Mouse (Mus musculus) forebrain, embryonic 15.5 days (tissue): ENCODE results near the gene Tmem63a. TPM values are rescaled to one million over a fixed set of nuclear protein-coding genes. Genes with fewer than 3 reads are reported as not detected.

Experiments used
- ATAC-seq: fragments of 200-750 bp; cut with Nextera tagmentation; replicated peaks from 2 replicates; pipeline ENCODE4 v1.8.0; 2017; ENCODE audit warnings: mild to moderate bottlenecking, moderate TSS enrichment, moderate library complexity
- H3K27ac ChIP-seq: fragments of 300-500 bp; sonication (generic); replicated peaks from 2 replicates; pipeline ENCODE4 v1.5.1; 2015; ENCODE audit warnings: mild to moderate bottlenecking, inconsistent platforms
- H3K27me3 ChIP-seq: fragments of 300-500 bp; sonication (generic); 2 replicates; pipeline ENCODE4 v1.6.1; 2015; ENCODE audit warnings: inconsistent platforms
- H3K36me3 ChIP-seq: fragments of 300-500 bp; sonication (generic); 2 replicates; pipeline ENCODE4 v1.6.1; 2015; ENCODE audit warnings: mild to moderate bottlenecking, inconsistent platforms
- H3K4me1 ChIP-seq: fragments of 300-500 bp; sonication (generic); 2 replicates; pipeline ENCODE4 v1.6.1; 2015; ENCODE audit warnings: inconsistent platforms
- H3K4me2 ChIP-seq: fragments of 300-500 bp; sonication (generic); replicated peaks from 2 replicates; pipeline ENCODE4 v1.6.1; 2015; ENCODE audit warnings: mild to moderate bottlenecking, inconsistent platforms
- H3K4me3 ChIP-seq: fragments of 300-500 bp; sonication (generic); 2 replicates; pipeline ENCODE4 v1.5.1; 2015; ENCODE audit warnings: mild to moderate bottlenecking, inconsistent platforms
- H3K9ac ChIP-seq: fragments of 300-500 bp; sonication (generic); replicated peaks from 2 replicates; pipeline ENCODE4 v1.6.1; 2015; ENCODE audit warnings: mild to moderate bottlenecking, inconsistent platforms
- H3K9me3 ChIP-seq: fragments of 300-500 bp; sonication (generic); 2 replicates; pipeline ENCODE4 v1.6.1; 2016; ENCODE audit warnings: inconsistent platforms
- WGBS: fragments of 180-500 bp; shearing (Covaris S2); methylation state at CpG from one replicate; pipeline ENCODE4 v1.1.7; 2015; ENCODE audit warnings: mixed read lengths; 5-methylcytosine and 5-hydroxymethylcytosine counted together
- polyA plus RNA-seq: library from polyadenylated mRNA; unstranded; fragments of >200 nt; fragmentation: Nextera tagmentation; extraction: Ambion mirVana; gene quantifications from 2 replicates; pipeline ENCODE4 v1.2.1, GENCODE M21; 2015

The Tmem63a gene
- polyA plus RNA-seq, 1 experiment from 2014 or later: 1.6 TPM

DNA sequence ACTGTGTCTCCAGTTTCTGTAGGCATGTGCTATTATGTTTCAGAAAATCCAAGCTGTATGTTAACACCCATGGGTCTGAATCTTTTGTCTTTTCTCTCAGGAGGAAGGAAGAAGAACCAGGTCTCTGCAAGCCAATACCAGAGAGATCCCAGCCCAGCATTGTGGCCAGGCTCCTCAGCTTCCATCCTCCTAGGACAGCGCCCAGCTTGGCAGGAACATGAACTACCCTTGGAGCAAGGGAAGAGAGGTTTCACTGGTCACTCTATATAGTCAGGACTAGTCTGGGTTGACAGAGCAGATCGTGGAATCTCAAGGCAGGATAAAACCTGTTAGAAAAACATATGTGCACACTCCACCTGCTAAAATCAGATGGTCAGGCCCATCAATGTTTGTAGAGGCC is 61.6 kb downstream of the Tmem63a start:
- H3K9me3 ChIP-seq: no peaks in the 10 kb centered on the region
- no peaks in the 10 kb centered on the region for H3K27me3 ChIP-seq
- H3K4me2 ChIP-seq: no peak overlapping the region
- no peak overlapping the region for H3K27ac ChIP-seq
- 79% methylated on average over 2 of the region's 2 CpGs for WGBS
- no peaks in the 10 kb centered on the region for H3K4me1 ChIP-seq
- ATAC-seq: no peak
- no peaks in the 10 kb centered on the region for H3K36me3 ChIP-seq
- no peak overlapping the region for H3K9ac ChIP-seq
- H3K4me3 ChIP-seq: no peak overlapping the region

DNA sequence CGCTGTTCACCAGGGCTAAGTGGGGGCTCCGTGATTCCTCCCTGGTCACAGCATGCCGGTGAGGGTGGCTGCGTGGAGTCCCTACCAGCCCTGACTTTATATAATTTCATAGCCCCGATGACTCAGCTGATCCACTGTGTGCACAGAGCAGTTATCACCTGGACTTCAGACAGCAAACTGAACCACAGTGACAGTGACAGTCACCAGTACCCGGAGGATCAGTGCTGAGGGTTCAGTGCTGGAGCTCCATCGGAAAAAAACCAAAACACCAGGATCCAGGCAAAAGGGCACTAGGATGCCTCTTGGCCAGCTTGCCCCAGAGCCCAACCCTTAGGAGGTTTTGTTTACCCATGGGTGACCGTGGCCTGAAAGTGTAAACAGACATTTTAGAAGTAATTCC is 63.2 kb downstream of the Tmem63a start:
- H3K27ac ChIP-seq: no peak overlapping the region
- WGBS: 88% methylated on average over 8 of the region's 8 CpGs
- no peak overlapping the region for H3K4me3 ChIP-seq
- no peak for ATAC-seq
- H3K4me1 ChIP-seq: no peaks in the 10 kb centered on the region
- no peaks in the 10 kb centered on the region for H3K36me3 ChIP-seq
- no peak overlapping the region for H3K9ac ChIP-seq
- H3K4me2 ChIP-seq: no peak overlapping the region
- H3K9me3 ChIP-seq: no peaks in the 10 kb centered on the region
- H3K27me3 ChIP-seq: no peaks in the 10 kb centered on the region

DNA sequence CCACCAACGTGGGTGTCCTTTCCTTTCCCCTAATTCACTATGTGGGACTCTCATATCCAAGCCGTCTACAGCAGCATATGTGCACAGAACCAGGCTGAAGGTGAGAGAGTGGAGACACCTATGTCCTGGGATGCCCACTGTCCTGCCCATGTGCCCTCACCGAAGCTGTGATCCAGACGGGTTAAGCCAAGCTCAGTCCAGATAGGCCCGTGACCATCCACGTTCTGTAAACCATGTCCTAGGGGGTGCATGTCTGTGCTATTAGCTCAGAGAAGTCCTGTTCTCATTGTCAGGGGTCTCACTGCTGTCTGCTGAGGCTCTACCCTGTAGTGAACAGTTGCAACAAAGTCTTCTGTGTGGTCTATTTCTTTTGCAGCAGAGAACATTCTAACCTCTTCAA is 65.7 kb downstream of the Tmem63a start:
- no peaks in the 10 kb centered on the region for H3K4me1 ChIP-seq

GRCm38 (mm10) chr1:181008266-181008665 is 66.1 kb downstream of the Tmem63a start:
- H3K4me3 ChIP-seq: no peak overlapping the region
- H3K4me1 ChIP-seq: no peaks in the 10 kb centered on the region
- 99% methylated on average over 2 of the region's 2 CpGs for WGBS
- no peak overlapping the region for H3K27ac ChIP-seq
- no peak overlapping the region for H3K4me2 ChIP-seq
- no peaks in the 10 kb centered on the region for H3K9me3 ChIP-seq
- no peaks in the 10 kb centered on the region for H3K27me3 ChIP-seq
- no peak overlapping the region for H3K9ac ChIP-seq
- no peak for ATAC-seq
- H3K36me3 ChIP-seq: no peaks in the 10 kb centered on the region

More for the DNA sequence above, 65.7 kb downstream of the Tmem63a start:
- H3K9ac ChIP-seq: no peak overlapping the region
- H3K36me3 ChIP-seq: no peaks in the 10 kb centered on the region
- no peak overlapping the region for H3K4me2 ChIP-seq
- no peaks in the 10 kb centered on the region for H3K27me3 ChIP-seq
- no peak for ATAC-seq
- no peak overlapping the region for H3K4me3 ChIP-seq
- WGBS: 91% methylated on average over 6 of the region's 6 CpGs
- H3K27ac ChIP-seq: no peak overlapping the region
- H3K9me3 ChIP-seq: no peaks in the 10 kb centered on the region

DNA sequence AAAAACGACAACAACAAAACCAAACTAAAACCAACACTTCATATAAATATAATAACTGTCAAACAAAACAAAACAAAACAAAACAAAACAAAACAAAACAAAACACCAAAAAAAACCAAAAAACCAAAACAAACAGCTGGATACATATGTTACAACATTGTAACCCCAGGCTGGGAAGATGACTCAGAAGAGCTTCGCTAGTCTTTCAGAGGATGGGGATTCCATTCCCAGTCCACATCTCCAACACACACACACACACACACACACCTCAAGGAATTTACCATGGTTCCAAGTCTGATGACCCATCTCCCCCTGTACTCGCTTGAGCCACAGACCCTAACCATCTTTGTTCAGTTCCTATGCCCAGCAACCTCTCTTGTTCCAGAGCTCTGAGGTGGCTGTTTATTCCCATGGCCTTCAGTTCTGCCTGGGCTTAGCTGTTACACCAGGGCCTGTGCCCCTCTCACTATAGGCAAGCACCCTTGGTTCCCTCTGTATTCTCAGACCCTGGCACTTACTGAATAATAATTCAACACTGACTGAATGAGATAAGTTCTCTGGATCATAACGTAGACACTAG is 67.0 kb downstream of the Tmem63a start:
- no peak overlapping the region for H3K4me3 ChIP-seq
- H3K4me2 ChIP-seq: no peak overlapping the region
- no peak overlapping the region for H3K9ac ChIP-seq
- WGBS: 84% methylated on average over 4 of the region's 4 CpGs
- no peaks in the 10 kb centered on the region for H3K27me3 ChIP-seq
- no peaks in the 10 kb centered on the region for H3K9me3 ChIP-seq
- no peak overlapping the region for H3K27ac ChIP-seq
- no peaks in the 10 kb centered on the region for H3K4me1 ChIP-seq
- H3K36me3 ChIP-seq: no peaks in the 10 kb centered on the region
- no peak for ATAC-seq

DNA sequence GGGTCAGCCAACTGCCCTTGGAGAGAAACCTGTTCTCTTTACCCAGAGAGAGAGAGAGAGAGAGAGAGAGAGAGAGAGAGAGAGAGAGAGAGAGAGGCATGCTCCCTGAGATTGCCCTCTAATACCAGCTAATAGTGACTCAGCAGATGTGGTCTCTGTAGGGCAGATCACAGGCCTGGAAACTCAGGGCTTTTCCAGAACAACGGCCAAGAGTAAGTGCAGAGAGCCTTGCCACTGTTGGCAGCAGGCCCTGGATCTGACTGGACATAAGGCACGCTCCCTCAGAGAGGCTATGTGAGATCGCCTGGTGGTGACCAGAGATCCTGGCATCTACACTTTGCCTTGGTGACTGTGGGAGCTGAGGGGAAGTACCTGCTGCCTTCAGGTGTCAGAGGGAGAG is 67.6 kb downstream of the Tmem63a start:
- H3K9me3 ChIP-seq: no peaks in the 10 kb centered on the region
- H3K27me3 ChIP-seq: no peaks in the 10 kb centered on the region
- H3K4me2 ChIP-seq: no peak overlapping the region
- 74% methylated on average over 3 of the region's 3 CpGs for whole genome bisulfite sequencing
- H3K27ac ChIP-seq: no peak overlapping the region
- H3K9ac ChIP-seq: no peak overlapping the region
- no peak for ATAC-seq
- no peak overlapping the region for H3K4me3 ChIP-seq
- no peaks in the 10 kb centered on the region for H3K4me1 ChIP-seq
- H3K36me3 ChIP-seq: no peaks in the 10 kb centered on the region

GRCm38 (mm10) chr1:181010171-181010932 is 68.2 kb downstream of the Tmem63a start:
- Histone ChIP-seq H3K9ac (no peak overlapping the region), H3K36me3 (no peaks in the 10 kb centered on the region), H3K27me3 (no peaks in the 10 kb centered on the region), H3K27ac (no peak overlapping the region), H3K9me3 (no peaks in the 10 kb centered on the region), H3K4me2 (no peak overlapping the region), H3K4me3 (no peak overlapping the region), H3K4me1 (peaks cover 2% of the 10 kb centered on the region; the same call in 1 of the 2 replicates)
- WGBS: 63% methylated on average over 4 of the region's 4 CpGs
- ATAC-seq: no peak

DNA sequence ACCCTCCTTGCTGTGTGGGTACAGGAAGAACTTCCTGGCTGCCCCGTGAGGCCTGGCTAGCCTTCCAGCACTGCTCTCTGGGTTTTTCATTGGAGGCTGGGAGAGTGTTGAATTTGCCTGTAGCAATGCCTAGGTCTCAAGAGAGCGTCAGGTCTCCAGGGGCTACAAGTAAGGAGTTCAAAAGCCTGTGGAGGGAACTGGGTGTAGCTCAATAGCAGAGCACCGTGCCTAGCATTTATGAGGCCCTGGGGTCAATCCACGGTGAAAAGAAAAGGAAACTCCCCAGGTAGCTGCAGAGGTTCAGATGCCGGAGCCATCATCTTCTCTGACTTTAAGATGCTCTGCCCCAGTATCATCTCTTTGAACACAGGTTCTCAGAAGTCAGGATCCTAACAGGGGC is 69.5 kb downstream of the Tmem63a start:
- Histone ChIP-seq H3K4me1 (peaks cover 12% of the 10 kb centered on the region), H3K4me2 (no peak overlapping the region), H3K36me3 (no peaks in the 10 kb centered on the region), H3K27me3 (no peaks in the 10 kb centered on the region), H3K9ac (no peak overlapping the region), H3K9me3 (no peaks in the 10 kb centered on the region), H3K27ac (no peak overlapping the region), H3K4me3 (no peak overlapping the region)
- no peak for ATAC-seq
- WGBS: 68% methylated on average over 5 of the region's 5 CpGs

DNA sequence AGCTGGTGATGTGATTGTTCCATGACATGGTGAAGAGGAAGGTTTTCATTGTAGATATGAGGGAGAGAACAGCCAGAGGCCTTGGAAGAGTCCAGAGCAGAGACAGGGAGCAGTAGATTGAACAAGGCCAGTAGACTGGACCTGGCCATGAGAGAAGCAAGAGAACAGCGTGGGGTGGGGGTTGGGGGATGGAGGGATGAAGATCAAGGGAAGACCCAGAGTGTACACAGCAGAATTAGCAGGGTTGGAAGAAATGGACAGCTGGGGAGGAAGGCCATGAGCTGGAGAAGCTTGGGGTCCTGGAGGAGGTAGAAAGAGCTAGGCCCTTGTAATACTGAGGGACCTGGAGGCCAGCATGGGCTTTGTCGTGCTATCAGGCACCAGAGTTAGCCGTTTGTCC is 70.3 kb downstream of the Tmem63a start:
- 88% methylated on average over 3 of the region's 3 CpGs for WGBS

GRCm38 (mm10) chr1:181013446-181013845 is 71.3 kb downstream of the Tmem63a start:
- Histone ChIP-seq H3K27me3 (no peaks in the 10 kb centered on the region), H3K4me2 (no peak overlapping the region), H3K4me3 (no peak overlapping the region), H3K27ac (no peak overlapping the region), H3K9ac (no peak overlapping the region), H3K36me3 (no peaks in the 10 kb centered on the region), H3K4me1 (peaks cover 22% of the 10 kb centered on the region), H3K9me3 (no peaks in the 10 kb centered on the region)
- no peak for ATAC-seq
- 74% methylated on average over 6 of the region's 6 CpGs for WGBS

More for the DNA sequence above, 70.3 kb downstream of the Tmem63a start:
- no peak for ATAC-seq
- peaks cover 20% of the 10 kb centered on the region for H3K4me1 ChIP-seq
- no peak overlapping the region for H3K9ac ChIP-seq
- no peaks in the 10 kb centered on the region for H3K9me3 ChIP-seq
- no peak overlapping the region for H3K27ac ChIP-seq
- no peak overlapping the region for H3K4me3 ChIP-seq
- H3K4me2 ChIP-seq: no peak overlapping the region
- H3K36me3 ChIP-seq: no peaks in the 10 kb centered on the region
- H3K27me3 ChIP-seq: no peaks in the 10 kb centered on the region

- H3K27ac ChIP-seq: no peak overlapping the region
- no peaks in the 10 kb centered on the region for H3K9me3 ChIP-seq
- no peak overlapping the region for H3K9ac ChIP-seq
- no peak for ATAC-seq
- H3K27me3 ChIP-seq: no peaks in the 10 kb centered on the region
- no peak overlapping the region for H3K4me3 ChIP-seq
- H3K4me2 ChIP-seq: no peak overlapping the region
- no peaks in the 10 kb centered on the region for H3K36me3 ChIP-seq
- 80% methylated on average over 6 of the region's 6 CpGs for WGBS
- H3K4me1 ChIP-seq: peaks cover 22% of the 10 kb centered on the region
Observed at GRCm38 (mm10) chr1:181014731-181015500, 72.8 kb downstream of the Tmem63a start.

DNA sequence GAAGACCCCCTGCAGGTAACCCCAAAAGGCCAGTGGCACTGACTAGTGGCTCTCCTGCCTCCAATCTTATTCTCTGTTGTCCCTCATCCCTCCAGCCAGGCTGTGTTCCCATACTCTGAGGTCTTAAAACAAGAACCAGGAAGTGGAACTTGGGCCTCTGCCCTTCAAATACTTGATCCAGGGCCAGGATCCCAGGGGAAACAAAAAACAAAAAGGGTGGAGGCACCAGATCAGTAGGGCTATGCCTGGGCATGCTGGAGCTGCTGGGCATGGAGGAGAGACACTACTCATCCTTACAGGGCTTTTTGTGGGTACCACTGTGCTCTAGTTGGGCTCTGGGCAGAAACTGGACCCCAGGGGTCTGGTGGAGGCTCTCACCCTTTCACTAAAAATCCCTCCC is 73.4 kb downstream of the Tmem63a start:
- ATAC-seq: no peak
- peaks cover 22% of the 10 kb centered on the region for H3K4me1 ChIP-seq
- no peak overlapping the region for H3K9ac ChIP-seq
- no peaks in the 10 kb centered on the region for H3K36me3 ChIP-seq
- H3K9me3 ChIP-seq: no peaks in the 10 kb centered on the region
- no peak overlapping the region for H3K4me2 ChIP-seq
- no peak overlapping the region for H3K27ac ChIP-seq
- no peaks in the 10 kb centered on the region for H3K27me3 ChIP-seq
- H3K4me3 ChIP-seq: no peak overlapping the region
